Mouse (Mus musculus): ENCODE measurements around the gene Gm26620. TPM values are rescaled to one million over a fixed set of nuclear protein-coding genes. Genes with fewer than 3 reads are reported as not detected.

The Gm26620 gene
- polyA plus RNA-seq, 1 experiment: 0.81 TPM

- no peak for TF ChIP-seq POLR2A (IDR thresholded peaks at IDR 0.05; ENCODE audit: extremely low read depth, insufficient read depth, low read length)
- no peak for TF ChIP-seq CTCF (IDR thresholded peaks at IDR 0.05; ENCODE audit: extremely low read depth, insufficient read depth, low read length)
These were observed 39.6 kb downstream of the Gm26620 start for GRCm38 (mm10) chr1:170924485-170924884.

GRCm38 (mm10) chr1:170926941-170927340, 42.1 kb downstream of the Gm26620 start:
- no peak for TF ChIP-seq POLR2A (IDR thresholded peaks at IDR 0.05; ENCODE audit: extremely low read depth, insufficient read depth, low read length)
- no peak for TF ChIP-seq CTCF (IDR thresholded peaks at IDR 0.05; ENCODE audit: extremely low read depth, insufficient read depth, low read length)
- Histone ChIP-seq H3K4me1 (ENCODE audit: control insufficient read depth, insufficient read depth, low read length) (no peaks in the 10 kb centered on the region), H3K4me3 (ENCODE audit: insufficient read depth, low read length) (no peak overlapping the region), H3K27ac (ENCODE audit: insufficient read depth, low read length) (no peak overlapping the region)

More at GRCm38 (mm10) chr1:170924485-170924884, 39.6 kb downstream of the Gm26620 start:
- Histone ChIP-seq H3K4me1 (ENCODE audit: control insufficient read depth, insufficient read depth, low read length) (no peaks in the 10 kb centered on the region), H3K4me3 (ENCODE audit: insufficient read depth, low read length) (no peak overlapping the region), H3K27ac (ENCODE audit: insufficient read depth, low read length) (no peak overlapping the region)

- Histone ChIP-seq H3K27ac (ENCODE audit: insufficient read depth, low read length) (no peak within 1 kb of the TSS), H3K4me3 (ENCODE audit: insufficient read depth, low read length) (no peak within 1 kb of the TSS), H3K4me1 (ENCODE audit: control insufficient read depth, insufficient read depth, low read length) (no peaks in the 10 kb centered on the region)
- TF ChIP-seq POLR2A (IDR thresholded peaks at IDR 0.05; ENCODE audit: extremely low read depth, insufficient read depth, low read length) (no peak), CTCF (IDR thresholded peaks at IDR 0.05; ENCODE audit: extremely low read depth, insufficient read depth, low read length) (no peak)
These were observed 42.5 kb downstream of the Gm26620 start, which contains the start of gene Fcrla for GRCm38 (mm10) chr1:170927378-170927777. Fcrla (minus strand) TSS chr1:170927583.

- TF ChIP-seq CTCF (IDR thresholded peaks at IDR 0.05; ENCODE audit: extremely low read depth, insufficient read depth, low read length) (no peak), POLR2A (IDR thresholded peaks at IDR 0.05; ENCODE audit: extremely low read depth, insufficient read depth, low read length) (no peak)
- Histone ChIP-seq H3K4me1 (ENCODE audit: control insufficient read depth, insufficient read depth, low read length) (no peaks in the 10 kb centered on the region), H3K4me3 (ENCODE audit: insufficient read depth, low read length) (no peak overlapping the region), H3K27ac (ENCODE audit: insufficient read depth, low read length) (no peak overlapping the region)
These were observed 43.6 kb downstream of the Gm26620 start for GRCm38 (mm10) chr1:170928467-170928866.

- no peaks in the 10 kb centered on the region for H3K4me1 ChIP-seq (ENCODE audit: control insufficient read depth, insufficient read depth, low read length)
- no peak overlapping the region for H3K4me3 ChIP-seq (ENCODE audit: insufficient read depth, low read length)
- H3K27ac ChIP-seq (ENCODE audit: insufficient read depth, low read length): no peak overlapping the region
- TF ChIP-seq POLR2A (IDR thresholded peaks at IDR 0.05; ENCODE audit: extremely low read depth, insufficient read depth, low read length) (no peak), CTCF (IDR thresholded peaks at IDR 0.05; ENCODE audit: extremely low read depth, insufficient read depth, low read length) (no peak)
These were observed 44.4 kb downstream of the Gm26620 start for GRCm38 (mm10) chr1:170929245-170929644.

- H3K4me1 ChIP-seq (ENCODE audit: control insufficient read depth, insufficient read depth, low read length): no peaks in the 10 kb centered on the region
- no peak overlapping the region for H3K27ac ChIP-seq (ENCODE audit: insufficient read depth, low read length)
- H3K4me3 ChIP-seq (ENCODE audit: insufficient read depth, low read length): no peak overlapping the region
- TF ChIP-seq CTCF (IDR thresholded peaks at IDR 0.05; ENCODE audit: extremely low read depth, insufficient read depth, low read length) (no peak), POLR2A (IDR thresholded peaks at IDR 0.05; ENCODE audit: extremely low read depth, insufficient read depth, low read length) (no peak)
These were observed 47.2 kb downstream of the Gm26620 start for GRCm38 (mm10) chr1:170932043-170932442.

GRCm38 (mm10) chr1:170933386-170933920, 48.6 kb downstream of the Gm26620 start:
- Histone ChIP-seq H3K27ac (ENCODE audit: insufficient read depth, low read length) (no peak overlapping the region), H3K4me3 (ENCODE audit: insufficient read depth, low read length) (no peak overlapping the region), H3K4me1 (ENCODE audit: control insufficient read depth, insufficient read depth, low read length) (no peaks in the 10 kb centered on the region)
- no peak for TF ChIP-seq CTCF (IDR thresholded peaks at IDR 0.05; ENCODE audit: extremely low read depth, insufficient read depth, low read length)
- TF ChIP-seq POLR2A (IDR thresholded peaks at IDR 0.05; ENCODE audit: extremely low read depth, insufficient read depth, low read length): no peak

GRCm38 (mm10) chr1:170933940-170934339, 49.1 kb downstream of the Gm26620 start:
- no peak overlapping the region for H3K27ac ChIP-seq (ENCODE audit: insufficient read depth, low read length)
- no peaks in the 10 kb centered on the region for H3K4me1 ChIP-seq (ENCODE audit: control insufficient read depth, insufficient read depth, low read length)
- TF ChIP-seq CTCF (IDR thresholded peaks at IDR 0.05; ENCODE audit: extremely low read depth, insufficient read depth, low read length) (no peak), POLR2A (IDR thresholded peaks at IDR 0.05; ENCODE audit: extremely low read depth, insufficient read depth, low read length) (no peak)
- H3K4me3 ChIP-seq (ENCODE audit: insufficient read depth, low read length): no peak overlapping the region

GRCm38 (mm10) chr1:170934383-170934782, 49.5 kb downstream of the Gm26620 start:
- no peak overlapping the region for H3K4me3 ChIP-seq (ENCODE audit: insufficient read depth, low read length)
- no peak for TF ChIP-seq CTCF (IDR thresholded peaks at IDR 0.05; ENCODE audit: extremely low read depth, insufficient read depth, low read length)
- no peak for TF ChIP-seq POLR2A (IDR thresholded peaks at IDR 0.05; ENCODE audit: extremely low read depth, insufficient read depth, low read length)
- H3K27ac ChIP-seq (ENCODE audit: insufficient read depth, low read length): no peak overlapping the region
- H3K4me1 ChIP-seq (ENCODE audit: control insufficient read depth, insufficient read depth, low read length): no peaks in the 10 kb centered on the region

Other genes starting within 250 kb of the Gm26620 start
- 5.9 and 9.1 TPM in 2 replicates for gene Olfml2b, start 240.5 kb upstream of the Gm26620 start, polyA plus RNA-seq (2012; rRNA removed)
- gene Atf6, start 17.3 kb upstream of the Gm26620 start, polyA plus RNA-seq (2012; rRNA removed): 25.9 and 27.7 TPM in 2 replicates
- gene Dusp12, start 475 bp downstream of the Gm26620 start, polyA plus RNA-seq (2012; rRNA removed): 32.0 and 32.5 TPM in 2 replicates
- gene Fcrlb, start 27.9 kb downstream of the Gm26620 start, polyA plus RNA-seq (2012; rRNA removed): 1.0 and 1.1 TPM in 2 replicates
- 0.08 TPM in 1 of 2 replicates, not detected in the other for gene Fcrla, start 42.5 kb downstream of the Gm26620 start, polyA plus RNA-seq (2012; rRNA removed)
- 6.1 and 6.4 TPM in 2 replicates for gene Fcgr2b, start 91.5 kb downstream of the Gm26620 start, polyA plus RNA-seq (2012; rRNA removed)
- gene Fcgr4, start 133.9 kb downstream of the Gm26620 start, polyA plus RNA-seq (2012; rRNA removed): 0.31 and 0.57 TPM in 2 replicates
- gene Fcgr3, start 179.9 kb downstream of the Gm26620 start, polyA plus RNA-seq (2012; rRNA removed): 20.6 and 21.1 TPM in 2 replicates
- 2.7 and 4.5 TPM in 2 replicates for gene Cfap126, start 228.9 kb downstream of the Gm26620 start, polyA plus RNA-seq (2012; rRNA removed)